Comparison of ENCODE assay signal across 21 mouse cellular contexts in the genomic region with DNA sequence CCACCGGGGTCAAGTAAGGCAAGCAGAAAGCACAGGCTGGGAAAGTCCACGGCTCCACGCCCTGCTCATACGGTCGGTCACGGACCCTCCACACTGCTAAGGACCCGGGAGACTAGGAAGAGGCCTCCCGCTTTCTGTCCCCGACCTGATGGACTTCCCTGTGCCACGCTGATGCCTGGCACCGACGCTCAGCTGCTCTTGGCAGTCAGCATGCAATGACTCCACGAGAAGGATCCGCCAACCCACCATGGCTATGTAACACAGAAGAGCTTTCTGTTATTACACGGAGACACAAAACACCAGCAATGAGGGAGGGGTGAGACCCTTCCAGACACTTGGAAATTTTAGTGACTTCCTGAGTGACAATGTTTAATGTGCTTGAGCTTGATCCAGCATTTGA.
DNase-seq lines count a peak whose midpoint lies in the region; TF ChIP-seq lines count a peak whose summit lies in the region.
"Had no signal": no experiment of that assay in that cellular context is flagged by ENCODE, and none has a peak within 500 bp of the region (broad histone marks: within the 10 kb centered on the region; RNA-seq: fewer than 3 reads in every experiment).

No protein-coding gene starts in this region.

- no peak for TF ChIP-seq CTCF in layer of hippocampus, adult 2 months (conservative IDR thresholded peaks at IDR 0.05)

- H3K27ac ChIP-seq in layer of hippocampus, adult 2 months: peak overlapping the region; percentile 53
- H3K27ac ChIP-seq: embryonic facial prominence, embryonic 10.5 days; embryonic facial prominence, embryonic 13.5 days; forebrain, embryonic 12.5 days; forebrain, embryonic 15.5 days; hindbrain, embryonic 12.5 days; hindbrain, embryonic 15.5 days had no signal

- H3K4me3 ChIP-seq in layer of hippocampus, adult 2 months: no peak overlapping the region
- H3K4me3 ChIP-seq: embryonic facial prominence, embryonic 10.5 days; embryonic facial prominence, embryonic 13.5 days; erythroblast, embryonic 14.5 days; forebrain, embryonic 12.5 days; forebrain, embryonic 15.5 days; hindbrain, embryonic 12.5 days; hindbrain, embryonic 15.5 days had no signal

- peak; percentile 13 for DNase-seq in cerebellum, adult 11-12 months
- DNase-seq in cerebellum, adult 18-20 months: no peak
- peak; percentile 33 to 50 for DNase-seq in cerebellum, postnatal 25 days
- no peak for DNase-seq in cerebellum, adult 8-10 months
- DNase-seq in layer of hippocampus, adult 2 months (ENCODE audit: low spot score in 2 of 2): peak; percentile 10 to 20
- no peak for DNase-seq in layer of hippocampus, postnatal 25 days (ENCODE audit: extremely low spot score in 1 of 2, low spot score in 1 of 2)
- peak; percentile 68 for DNase-seq in brain, adult 2 months (ENCODE audit: low read depth, low spot score)
- DNase-seq: adrenal gland, adult 8-10 months; adrenal gland, postnatal 25 days; cerebellum, adult 11 months; cerebellum, adult 9-11 months; embryo, embryonic 11 days; gastrocnemius, postnatal 10 days; heart, adult 11 months had no signal

Comparison
In these comparisons a context has a peak if more than half of its experiments do, and no peak if none do; other contexts are left out.
1. DNase-seq: peak in cerebellum, adult 11-12 months (single experiment), cerebellum, postnatal 25 days (2 of 2), layer of hippocampus, adult 2 months (2 of 2) and brain, adult 2 months (single experiment); none in cerebellum, adult 18-20 months (0 of 2), cerebellum, adult 8-10 months (single experiment) and layer of hippocampus, postnatal 25 days (0 of 2).